Mouse (Mus musculus) heart, postnatal 0 days (tissue): ENCODE data around the gene Mcm8.
A peak's percentile ranks its signal among the peaks of the same experiment; 100 is the strongest.

ENCODE experiments used
- CTCF ChIP-seq: IDR thresholded peaks from 2 replicates; pipeline ENCODE4 v1.5.1; 2016; ENCODE audit warnings: antibody characterized with exemption, control low read depth, low read depth
- EP300 ChIP-seq: IDR thresholded peaks from 2 replicates; pipeline ENCODE4 v1.6.1; 2016; ENCODE audit warnings: antibody characterized with exemption, low read depth

GRCm38 (mm10) chr2:132815608-132816314 lies at the start of gene Mcm8, which contains the start of gene Trmt6:
- TF ChIP-seq CTCF (no peak; the same call in 1 of the 2 replicates), EP300 (0 out of 2 replicates have a peak, but pooled peaks have one; percentile 56)
